Comparison of ENCODE assay signal across 15 mouse cellular contexts in the genomic region with DNA sequence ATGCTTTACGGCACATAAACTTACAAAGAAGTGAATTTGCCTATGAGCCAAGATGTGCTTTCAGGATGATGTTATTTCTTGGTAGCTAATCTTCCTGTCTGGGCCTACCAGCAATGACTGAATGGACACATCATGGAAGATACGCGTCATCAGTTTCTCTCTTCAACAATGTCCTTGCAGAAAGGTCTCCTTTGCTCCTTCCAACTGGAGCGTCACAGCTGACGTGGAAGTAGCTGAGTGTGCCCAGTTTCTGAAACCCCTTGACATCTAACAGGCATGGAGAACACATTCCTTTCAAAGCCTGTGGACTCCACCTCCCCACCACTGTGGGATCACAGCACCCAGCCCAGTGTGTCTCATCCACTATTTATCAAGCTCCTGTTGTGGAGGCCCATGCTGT. TPM values are rescaled to one million over a fixed set of nuclear protein-coding genes. Genes with fewer than 3 reads are reported as not detected.
DNase-seq lines count a peak whose midpoint lies in the region; ATAC-seq and TF ChIP-seq lines count a peak whose summit lies in the region.
"Had no signal": no experiment of that assay in that cellular context is flagged by ENCODE, and none has a peak within 500 bp of the region (broad histone marks: within the 10 kb centered on the region; RNA-seq: fewer than 3 reads in every experiment).

No protein-coding gene starts in this region.

- no peaks in the 10 kb centered on the region for H3K4me1 ChIP-seq in hindbrain, postnatal 0 days (ENCODE audit: insufficient read depth, low read length)
- peaks cover 16% of the 10 kb centered on the region for H3K4me1 ChIP-seq in neural tube, embryonic 14.5 days (ENCODE audit: control insufficient read depth, insufficient read depth, low read length)

- no peaks in the 10 kb centered on the region for H3K36me3 ChIP-seq in hindbrain, postnatal 0 days (ENCODE audit: insufficient read depth, low read length)
- no peaks in the 10 kb centered on the region for H3K36me3 ChIP-seq in neural tube, embryonic 14.5 days (ENCODE audit: control insufficient read depth, insufficient read depth, low read length)

- H3K27me3 ChIP-seq in hindbrain, postnatal 0 days (ENCODE audit: insufficient read depth, low read length), result no peaks in the 10 kb centered on the region
- peaks cover 4% of the 10 kb centered on the region for H3K27me3 ChIP-seq in neural tube, embryonic 14.5 days (ENCODE audit: control insufficient read depth, insufficient read depth, low read length)
- H3K27me3 ChIP-seq: Patski had no signal

- no peaks in the 10 kb centered on the region for H3K9me3 ChIP-seq in hindbrain, postnatal 0 days (ENCODE audit: low read length)
- no peaks in the 10 kb centered on the region for H3K9me3 ChIP-seq in neural tube, embryonic 14.5 days (ENCODE audit: control insufficient read depth, low read length)
- H3K9me3 ChIP-seq: forebrain, embryonic 13.5 days had no signal

- H3K4me3 ChIP-seq in left cerebral cortex, adult 2 months, result peak overlapping the region; percentile 82; the same call in 1 of the 2 replicates
- H3K4me3 ChIP-seq in hindbrain, postnatal 0 days (ENCODE audit: low read length), result peak overlapping the region; percentile 58; the same call in 1 of the 2 replicates
- no peak overlapping the region for H3K4me3 ChIP-seq in neural tube, embryonic 14.5 days (ENCODE audit: low read depth, low read length)

- WGBS in hindbrain, postnatal 0 days, result 77% methylated on average over 5 of the region's 5 CpGs
- 90% methylated on average over 5 of the region's 5 CpGs for WGBS in neural tube, embryonic 14.5 days

- intact Hi-C loops in left cerebral cortex, adult 2 months (cut with DNase I), result loop anchor here (5.0 kb wide), 3 partner anchors 49 to 91 kb away; no protein-coding TSS in a partner anchor
- intact Hi-C loops in left cerebral cortex, postnatal 25 days (cut with DNase I), result loop anchor here (2.0 to 10.0 kb wide), 5 partner anchors 45 to 169 kb away; partner anchors contain the start of gene Pttg1ip

- no peak overlapping the region; the same call in 1 of the 2 replicates for H3K9ac ChIP-seq in hindbrain, postnatal 0 days (replicated peaks; ENCODE audit: low read length)
- H3K9ac ChIP-seq in neural tube, embryonic 14.5 days (replicated peaks; ENCODE audit: low read depth, low read length), result no peak overlapping the region

- ATAC-seq in hindbrain, postnatal 0 days, result no peak
- ATAC-seq in neural tube, embryonic 14.5 days (ENCODE audit: low read depth), result no peak
- no peak for ATAC-seq in monocyte, adult 5-6 weeks (replicated peaks; ENCODE audit: insufficient number of reproducible peaks, low FRiP score, low TSS enrichment, poor library complexity, severe bottlenecking)
- ATAC-seq: forebrain, embryonic 13.5 days; Patski had no signal

- peak overlapping the region; percentile 91 for H3K4me2 ChIP-seq in hindbrain, postnatal 0 days (ENCODE audit: low read depth, low read length)
- 0 out of 2 replicates have a peak overlapping the region, but pooled peaks have one; percentile 93 for H3K4me2 ChIP-seq in neural tube, embryonic 14.5 days (ENCODE audit: low read depth, low read length)

- TF ChIP-seq CTCF in left cerebral cortex, adult 2 months (IDR thresholded peaks at IDR 0.05), result no peak
- no peak for TF ChIP-seq CTCF in hindbrain, postnatal 0 days (IDR thresholded peaks at IDR 0.05; ENCODE audit: low read depth)

- DNase-seq in cerebellum, postnatal 10 days, result peak; percentile 48 to 49
- no peak for DNase-seq in cerebellum, postnatal 25 days
- DNase-seq in left cerebral cortex, adult 2 months (ENCODE audit: extremely low spot score in 1 of 2, low spot score in 2 of 2), result no peak
- DNase-seq in left cerebral cortex, postnatal 25 days (ENCODE audit: low spot score in 2 of 2), result no peak
- DNase-seq in hindbrain, postnatal 0 days (ENCODE audit: low spot score), result no peak
- no peak for DNase-seq in urinary bladder, adult 18-20 months (ENCODE audit: low spot score in 2 of 2)
- DNase-seq: adrenal gland, postnatal 10 days; B cell, adult 2 months; cerebellum, adult 11 months; spleen, adult 18-20 months had no signal

- H3K27ac ChIP-seq in left cerebral cortex, adult 2 months, result no peak overlapping the region
- H3K27ac ChIP-seq in hindbrain, postnatal 0 days, result no peak overlapping the region
- no peak overlapping the region for H3K27ac ChIP-seq in neural tube, embryonic 14.5 days (ENCODE audit: low read depth, low read length)
- H3K27ac ChIP-seq: forebrain, embryonic 13.5 days; kidney, postnatal 0 days had no signal

RNA-seq across cellular contexts. Expression of gene Adarb1, which starts 2.2 kb away (rescaled TPM):
- 100 to 1,000 TPM; 139 to 152 TPM for total RNA-seq in left cerebral cortex, adult 2 months (2021)
- 100 to 1,000 TPM; 123 to 147 TPM for total RNA-seq in left cerebral cortex, postnatal 25 days (2021)
- total RNA-seq in hindbrain, postnatal 0 days (2014; rRNA removed), result 46.5 and 65.1 TPM in 2 replicates
- polyA plus RNA-seq in hindbrain, postnatal 0 days (2015; fragmentation: Nextera tagmentation; extraction: Ambion mirVana), result 18.6 and 21.1 TPM in 2 replicates
- 15.5 and 19.5 TPM in 2 replicates for polyA plus RNA-seq in neural tube, embryonic 14.5 days (2014; fragmentation: Nextera tagmentation; extraction: Ambion mirVana)
- 0.11 to 1.6 TPM (median 0.38 TPM) in 3 replicates for total RNA-seq in monocyte, adult 5-6 weeks (2017)

Comparison
In these comparisons a context has a peak if more than half of its experiments do, and no peak if none do; other contexts are left out.
1. DNase-seq: peak in cerebellum, postnatal 10 days (2 of 2); none in cerebellum, postnatal 25 days (0 of 2), left cerebral cortex, adult 2 months (0 of 2), left cerebral cortex, postnatal 25 days (0 of 2), hindbrain, postnatal 0 days (single experiment) and urinary bladder, adult 18-20 months (0 of 2).
2. RNA of gene Adarb1, which starts 2.2 kb away (total RNA-seq): 139 to 152 TPM in left cerebral cortex, adult 2 months, 123 to 147 TPM in left cerebral cortex, postnatal 25 days and 46.5 to 65.1 TPM in hindbrain, postnatal 0 days; 0.11 to 1.6 TPM in monocyte, adult 5-6 weeks; every median in the first group is over 10 times any median in the second.